Mouse (Mus musculus) G1E (cell line): ENCODE results near the gene Ankrd31. TPM values are rescaled to one million over a fixed set of nuclear protein-coding genes. Genes with fewer than 3 reads are reported as not detected.
"Not testable (repeated sequence)": the region's sequence is repeated elsewhere in the genome, so short reads cannot be mapped to it uniquely, and the experiment has no call there.

ENCODE experiments used
- ATAC-seq: 2 replicates; pipeline ENCODE4 v1.8.0; 2016; ENCODE audit warnings: mild to moderate bottlenecking; ENCODE audit not compliant: insufficient number of reproducible peaks, poor library complexity, low FRiP score, severe bottlenecking; ENCODE audit errors: extremely low read depth
- DNase-seq: peaks from one replicate; pipeline ENCODE4 v3.0.0; 2012; ENCODE audit warnings: low spot score
- H3K27me3 ChIP-seq: 2 replicates; pipeline ENCODE4 v1.6.1; 2012; ENCODE audit warnings: mild to moderate bottlenecking, low read length, inconsistent platforms; ENCODE audit not compliant: insufficient read depth
- H3K36me3 ChIP-seq: replicated peaks from 2 replicates; pipeline ENCODE3; 2012; ENCODE audit warnings: mild to moderate bottlenecking, inconsistent platforms
- H3K4me1 ChIP-seq: 2 replicates; pipeline ENCODE4 v1.6.1; 2012; ENCODE audit warnings: low read depth, low read length, inconsistent platforms, mixed read lengths; ENCODE audit not compliant: insufficient read depth
- H3K4me3 ChIP-seq: 2 replicates; pipeline ENCODE4 v1.5.1; 2012; ENCODE audit warnings: low read depth, mild to moderate bottlenecking, inconsistent platforms, low read length, moderate library complexity, mixed read lengths
- H3K9me3 ChIP-seq: replicated peaks from 2 replicates; pipeline ENCODE4 v1.6.1; 2012; ENCODE audit warnings: inconsistent platforms
- CTCF ChIP-seq: IDR thresholded peaks from 2 replicates; pipeline ENCODE4 v1.5.1; 2012; ENCODE audit warnings: low read depth, low read length, inconsistent platforms, mixed read lengths
- GATA1 ChIP-seq: IDR thresholded peaks from 2 replicates; pipeline ENCODE4 v1.6.1; 2012; ENCODE audit warnings: borderline replicate concordance, low read length, inconsistent platforms, mixed read lengths
- GATA2 ChIP-seq: IDR thresholded peaks from 2 replicates; pipeline ENCODE4 v1.6.1; 2012; ENCODE audit warnings: low read depth, low read length, inconsistent platforms, borderline replicate concordance
- POLR2AphosphoS5 ChIP-seq: IDR thresholded peaks from 2 replicates; pipeline ENCODE4 v1.6.1; 2012; ENCODE audit warnings: low read depth, low read length, inconsistent platforms; ENCODE audit not compliant: insufficient replicate concordance
- TAL1 ChIP-seq: conservative IDR thresholded peaks from 2 replicates; pipeline ENCODE4 v1.6.1; 2012; ENCODE audit warnings: low read depth, low read length, inconsistent platforms, mixed read lengths
- polyA plus RNA-seq: library from polyadenylated mRNA; stranded (reverse); fragments of >175 nt; gene quantifications from 2 replicates; pipeline ENCODE4 v1.2.3, GENCODE M21; 2012
- total RNA-seq, 2 experiments: library from RNA; stranded (forward) in 1 of 2; stranded (reverse) in 1 of 2; fragments of 200-1000 nt in 1 of 2; fragments of >200 nt in 1 of 2; fragmentation: Nextera tagmentation in 1 of 2; gene quantifications; 2 replicates each; pipeline ENCODE4 v1.2.3; 2014 to 2017

The Ankrd31 gene
- total and polyA plus RNA-seq, 3 experiments, result 0.05 TPM; not detected in 2

DNA sequence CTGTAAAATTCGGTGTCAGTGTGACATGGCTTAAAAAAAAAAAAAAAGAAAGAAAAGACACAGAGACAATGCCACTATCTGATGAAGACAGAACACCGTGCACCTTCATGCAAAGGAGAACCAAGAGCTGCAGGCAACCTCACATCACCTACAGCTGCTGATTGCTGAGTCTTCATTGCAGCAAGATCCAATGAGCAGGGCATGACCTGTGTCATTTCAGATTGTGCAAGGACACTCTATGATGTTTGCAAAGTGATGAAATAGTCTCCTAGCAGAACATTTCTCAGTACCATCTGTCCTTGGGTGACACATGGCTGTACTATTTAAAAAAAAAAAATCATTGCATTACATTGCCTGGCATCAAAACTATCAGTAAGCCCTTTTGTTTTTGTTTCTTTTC, 5.2 kb upstream of the Ankrd31 start:
- Histone ChIP-seq H3K36me3 (no peaks in the 10 kb centered on the region), H3K4me1 (peaks cover 2% of the 10 kb centered on the region; the same call in 1 of the 2 replicates), H3K9me3 (no peaks in the 10 kb centered on the region), H3K27me3 (peaks cover 6% of the 10 kb centered on the region; the same call in 1 of the 2 replicates), H3K4me3 (no peak overlapping the region)
- DNase-seq, result no peak
- ATAC-seq, result no peak
- no peak for TF ChIP-seq CTCF
- TF ChIP-seq POLR2AphosphoS5, result no peak
- no peak for TF ChIP-seq GATA2
- no peak for TF ChIP-seq GATA1
- no peak for TF ChIP-seq TAL1

DNA sequence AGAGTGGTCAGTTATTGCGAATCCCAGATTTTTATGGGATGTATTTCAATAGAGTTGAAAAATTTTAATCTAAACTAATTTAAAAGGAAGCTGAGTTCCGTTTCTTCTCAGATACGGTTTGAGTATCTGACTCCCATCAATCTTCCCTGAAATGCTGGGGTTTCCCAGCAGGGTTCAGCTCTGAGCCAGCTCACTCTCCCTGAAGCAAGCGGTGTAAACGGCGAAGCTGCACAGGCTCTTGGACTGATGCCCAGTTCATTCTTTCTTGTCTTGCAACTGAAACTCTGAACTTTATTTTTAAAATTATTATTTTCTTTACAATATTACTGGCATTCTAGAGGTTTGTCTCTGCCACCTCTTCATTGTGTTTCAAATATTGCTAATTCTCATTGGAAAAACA, 2.0 kb upstream of the Ankrd31 start:
- peaks cover 5% of the 10 kb centered on the region; the same call in 1 of the 2 replicates for H3K9me3 ChIP-seq
- peaks cover 2% of the 10 kb centered on the region; the same call in 1 of the 2 replicates for H3K4me1 ChIP-seq
- no peaks in the 10 kb centered on the region for H3K36me3 ChIP-seq
- peaks cover 8% of the 10 kb centered on the region; the same call in 1 of the 2 replicates for H3K27me3 ChIP-seq
- ATAC-seq (no peak), DNase-seq (no peak)
- H3K4me3 ChIP-seq, result no peak overlapping the region
- no peak for TF ChIP-seq GATA1
- no peak for TF ChIP-seq GATA2
- TF ChIP-seq CTCF, result no peak
- no peak for TF ChIP-seq TAL1
- TF ChIP-seq POLR2AphosphoS5, result no peak

DNA sequence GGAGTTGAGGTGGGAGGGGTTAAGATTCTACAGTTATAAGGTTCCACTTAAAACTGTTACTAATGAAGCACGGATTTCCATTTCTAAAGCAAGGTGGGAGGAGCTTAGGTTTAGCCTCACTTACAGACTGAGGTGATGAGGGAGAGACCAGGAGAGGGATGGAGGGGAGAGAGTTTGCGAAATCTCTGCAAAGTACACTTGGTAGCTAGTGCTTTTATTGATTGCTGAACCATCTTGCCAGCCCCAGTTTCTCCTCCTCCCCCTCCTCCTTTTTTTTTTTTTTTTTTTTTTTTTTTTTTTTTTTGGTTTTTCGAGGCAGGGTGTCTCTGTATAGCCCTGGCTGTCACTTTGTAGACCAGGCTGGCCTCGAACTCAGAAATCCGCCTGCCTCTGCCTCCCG, 1.8 kb downstream of the Ankrd31 start:
- ATAC-seq, result no peak
- peaks cover 10% of the 10 kb centered on the region for H3K27me3 ChIP-seq
- H3K36me3 ChIP-seq, result no peaks in the 10 kb centered on the region
- TF ChIP-seq GATA2, result no peak
- no peak for TF ChIP-seq GATA1
- no peak for TF ChIP-seq POLR2AphosphoS5
- no peak overlapping the region for H3K4me3 ChIP-seq
- no peaks in the 10 kb centered on the region for H3K4me1 ChIP-seq
- no peak for DNase-seq
- H3K9me3 ChIP-seq, result peaks cover 5% of the 10 kb centered on the region

DNA sequence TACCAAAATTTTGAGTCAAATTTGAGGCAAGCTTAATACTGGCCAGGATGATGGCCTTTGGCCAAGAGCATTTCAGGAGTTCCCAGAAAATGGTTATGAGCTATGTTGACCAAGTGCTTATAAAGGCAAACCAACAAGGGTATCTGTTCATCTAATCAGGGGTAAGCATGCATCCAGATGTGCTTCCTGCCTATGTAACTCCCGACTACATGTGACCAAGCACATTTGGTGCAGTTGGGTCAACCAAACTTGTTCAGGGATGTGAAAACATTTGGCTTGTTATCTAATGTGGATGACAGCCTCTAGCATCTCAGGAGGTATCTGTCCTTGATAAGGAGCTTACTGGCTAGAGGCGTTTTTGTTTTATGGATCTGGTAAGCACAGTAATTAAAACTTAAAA, 12.8 kb downstream of the Ankrd31 start:
- Histone ChIP-seq H3K4me3 (no peak overlapping the region), H3K27me3 (no peaks in the 10 kb centered on the region), H3K4me1 (peaks cover 7% of the 10 kb centered on the region), H3K9me3 (no peaks in the 10 kb centered on the region), H3K36me3 (no peaks in the 10 kb centered on the region)
- no peak for TF ChIP-seq POLR2AphosphoS5
- TF ChIP-seq TAL1, result peak; percentile 73
- peak; percentile 96 for ATAC-seq
- DNase-seq, result no peak

DNA sequence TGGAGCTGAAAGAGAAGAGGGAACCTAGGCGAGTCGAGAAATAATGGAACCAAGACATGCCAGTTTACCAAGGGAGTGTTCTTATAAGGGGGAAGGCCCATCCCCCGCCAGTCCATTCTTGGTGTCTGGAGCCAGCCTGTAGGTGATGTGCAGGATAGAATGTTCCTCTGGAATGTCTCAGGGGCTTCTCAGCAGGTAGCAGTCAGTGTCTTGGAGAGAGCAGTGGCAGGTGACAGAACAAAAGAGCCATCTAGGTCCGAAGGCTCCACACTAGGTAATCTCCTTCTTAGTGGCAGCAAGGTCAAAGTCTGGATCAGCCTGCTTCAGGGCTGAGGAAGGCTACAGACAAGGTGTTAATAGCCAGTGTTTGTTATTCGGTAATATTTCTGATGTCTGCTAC, 38.0 kb downstream of the Ankrd31 start:
- not testable (repeated sequence) for H3K4me3 ChIP-seq, H3K27me3 ChIP-seq, H3K9me3 ChIP-seq, H3K36me3 ChIP-seq, ATAC-seq, DNase-seq, H3K4me1 ChIP-seq

DNA sequence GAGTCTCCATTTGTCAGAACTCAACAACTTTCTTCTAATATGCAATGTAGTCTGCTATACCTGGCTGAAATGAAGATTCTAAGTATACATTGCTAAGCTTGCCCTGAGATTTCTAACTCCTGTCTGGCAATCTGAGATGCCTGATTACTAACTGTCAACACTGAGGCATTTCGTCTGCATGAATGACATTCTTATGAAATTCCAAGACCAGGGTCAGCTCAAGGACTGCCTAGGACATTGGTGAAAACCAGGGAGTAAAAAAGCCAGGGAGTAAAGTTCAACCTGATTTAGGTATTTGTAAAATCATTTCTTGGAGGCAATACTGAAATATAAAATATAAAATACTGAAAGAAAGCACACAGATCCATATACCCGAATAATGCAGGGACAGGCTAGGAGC, 45.4 kb downstream of the Ankrd31 start:
- Histone ChIP-seq H3K4me3 (no peak overlapping the region), H3K9me3 (no peaks in the 10 kb centered on the region), H3K4me1 (no peaks in the 10 kb centered on the region), H3K27me3 (peaks cover 2% of the 10 kb centered on the region; the same call in 1 of the 2 replicates), H3K36me3 (no peaks in the 10 kb centered on the region)
- no peak for DNase-seq
- ATAC-seq, result no peak
- TF ChIP-seq GATA1 (no peak), CTCF (no peak), TAL1 (no peak), POLR2AphosphoS5 (no peak)

DNA sequence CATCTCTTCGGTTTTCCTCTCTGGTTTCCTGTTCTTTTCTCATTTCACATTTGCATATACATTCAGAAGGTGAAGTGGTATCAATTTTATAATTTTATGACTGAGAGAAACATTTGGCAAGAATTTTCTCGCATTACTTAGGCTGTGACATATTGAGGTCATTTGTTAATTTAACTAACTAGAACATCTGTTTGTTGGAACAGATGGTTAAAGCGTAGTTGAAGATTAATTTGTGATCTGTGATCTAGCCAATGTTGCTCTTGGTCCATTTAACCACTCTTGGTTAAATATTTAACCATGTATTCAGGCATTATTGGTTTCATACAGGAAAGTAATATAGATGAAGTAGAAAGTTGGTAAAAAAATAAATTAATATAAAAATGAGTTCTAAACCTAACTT, 47.2 kb downstream of the Ankrd31 start:
- Histone ChIP-seq H3K27me3 (peaks cover 2% of the 10 kb centered on the region; the same call in 1 of the 2 replicates), H3K36me3 (no peaks in the 10 kb centered on the region), H3K4me3 (no peak overlapping the region), H3K4me1 (no peaks in the 10 kb centered on the region), H3K9me3 (no peaks in the 10 kb centered on the region)
- TF ChIP-seq CTCF, result no peak
- TF ChIP-seq TAL1, result no peak
- TF ChIP-seq POLR2AphosphoS5, result no peak
- no peak for TF ChIP-seq GATA2
- TF ChIP-seq GATA1, result no peak
- ATAC-seq (no peak), DNase-seq (no peak)
